Mouse (Mus musculus) mesoderm, embryonic 11.5 days (tissue): ENCODE measurements at regions not wholly inside any gene's neighbourhood (a gene's known extent, or its start where the extent isn't known, plus 50 kb on each side); places are given as distances from the start of the nearest gene placed in this dataset.

Source experiments
- DNase-seq: peaks from one replicate; pipeline ENCODE4 v3.0.0-alpha.2; 2012; ENCODE audit warnings: low read depth, low spot score

GRCm38 (mm10) chrX:35791273-35791672 is 97.4 kb upstream of the Dock11 start:
- DNase-seq, result no peak

- peak; percentile 14 for DNase-seq
Measured at GRCm38 (mm10) chrX:35813206-35813605, 75.4 kb upstream of the Dock11 start.

- peak; percentile 0 for DNase-seq
Measured at GRCm38 (mm10) chrX:35834411-35834810, 54.2 kb upstream of the Dock11 start.

DNA sequence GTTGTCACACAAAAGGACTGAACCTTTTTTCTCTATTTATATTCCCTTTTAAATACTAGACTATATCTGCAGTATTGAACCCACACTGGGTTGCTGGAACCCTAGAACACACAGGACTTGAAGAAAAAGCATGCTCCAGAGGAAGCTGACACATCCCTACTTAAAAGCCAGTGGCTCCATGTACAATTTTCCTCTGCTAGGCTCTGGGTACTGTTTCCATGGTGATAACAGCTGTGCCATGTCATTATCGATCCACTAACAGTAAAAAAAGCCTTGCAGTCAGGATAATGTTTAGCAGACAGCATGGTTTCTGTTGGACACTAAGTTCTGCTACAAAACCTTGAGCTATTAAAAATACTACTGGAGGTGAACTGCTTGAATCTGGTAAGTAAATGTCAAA is 50.6 kb upstream of the Dock11 start:
- no peak for DNase-seq
